Mouse (Mus musculus): ENCODE results near the gene Lipe.

Lipe gene

GRCm38 (mm10) chr7:25385850-25386555, 12.5 kb downstream of the Lipe start:
- DNase-seq (ENCODE audit: low spot score): peak; percentile 79

- no peak for DNase-seq (ENCODE audit: low spot score)
Measured at GRCm38 (mm10) chr7:25385259-25385658, 13.3 kb downstream of the Lipe start.

- DNase-seq (ENCODE audit: low spot score): no peak
Measured at GRCm38 (mm10) chr7:25384818-25385217, 13.7 kb downstream of the Lipe start.

DNA sequence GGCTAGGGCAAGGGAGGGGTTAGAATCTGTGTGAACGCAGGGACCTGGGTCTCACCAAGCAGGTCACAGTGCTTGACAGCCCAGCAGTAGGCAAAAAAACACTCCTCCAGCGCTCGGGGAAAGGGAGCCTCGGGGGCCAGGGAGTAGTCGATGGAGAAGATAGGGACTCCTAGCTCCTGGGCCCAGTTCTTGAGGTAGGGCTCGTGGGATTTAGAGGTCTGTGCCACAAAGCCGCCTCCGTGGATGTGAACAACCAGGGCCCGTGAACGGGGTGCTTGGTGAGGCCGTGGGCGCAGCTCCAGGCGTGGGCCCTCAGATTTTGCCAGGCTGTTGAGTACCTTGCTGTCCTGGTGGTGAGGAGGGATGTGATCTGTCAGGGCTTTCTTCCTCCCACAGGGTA, 14.2 kb downstream of the Lipe start:
- no peak for DNase-seq (ENCODE audit: low spot score)

DNA sequence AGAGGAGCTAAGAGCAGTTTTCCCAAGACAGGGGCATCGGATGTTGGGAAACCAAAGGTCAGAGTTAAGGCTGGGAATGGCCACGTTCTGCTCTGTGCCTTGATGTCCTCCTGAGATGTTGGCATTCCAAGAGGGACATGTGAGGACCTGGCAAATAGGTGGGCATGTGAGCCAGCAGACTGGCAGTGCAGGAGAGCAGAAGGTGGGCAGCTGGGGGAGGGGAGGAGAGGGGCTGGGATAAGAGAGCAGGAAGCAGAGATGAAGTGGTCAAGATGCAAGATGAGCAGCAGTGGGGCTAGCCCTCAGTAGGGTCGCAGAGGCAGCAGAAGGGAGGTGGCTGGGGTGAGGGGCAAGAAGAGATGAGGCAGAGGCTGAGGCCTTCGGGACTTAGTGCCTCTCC, 14.6 kb downstream of the Lipe start:
- DNase-seq (ENCODE audit: low spot score): no peak

DNA sequence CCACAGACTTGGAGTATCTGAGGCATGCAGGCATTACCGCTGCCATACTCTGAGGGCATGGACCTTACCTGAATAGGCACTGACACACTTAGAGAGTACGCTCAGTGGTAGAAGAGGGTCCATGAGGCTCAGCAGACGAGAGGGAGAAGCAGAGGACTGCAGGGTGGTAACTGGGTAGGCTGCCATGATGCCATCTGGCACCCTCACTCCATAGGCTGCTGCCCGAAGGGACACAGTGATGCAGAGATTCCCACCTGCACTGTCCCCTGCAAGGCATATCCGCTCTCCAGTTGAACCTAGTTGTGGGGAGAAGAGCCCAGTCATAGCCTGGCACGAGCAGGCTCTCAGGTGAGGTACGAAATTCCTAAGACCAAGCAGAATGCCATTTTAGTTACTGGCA, 15.1 kb downstream of the Lipe start:
- DNase-seq (ENCODE audit: low spot score): no peak

GRCm38 (mm10) chr7:25382541-25382940, 16.0 kb downstream of the Lipe start:
- DNase-seq (ENCODE audit: low spot score): no peak

GRCm38 (mm10) chr7:25381284-25381680, 17.2 kb downstream of the Lipe start:
- no peak for DNase-seq (ENCODE audit: low spot score)

- no peak for DNase-seq (ENCODE audit: low spot score)
Measured at GRCm38 (mm10) chr7:25380392-25381283, 17.9 kb downstream of the Lipe start.

DNA sequence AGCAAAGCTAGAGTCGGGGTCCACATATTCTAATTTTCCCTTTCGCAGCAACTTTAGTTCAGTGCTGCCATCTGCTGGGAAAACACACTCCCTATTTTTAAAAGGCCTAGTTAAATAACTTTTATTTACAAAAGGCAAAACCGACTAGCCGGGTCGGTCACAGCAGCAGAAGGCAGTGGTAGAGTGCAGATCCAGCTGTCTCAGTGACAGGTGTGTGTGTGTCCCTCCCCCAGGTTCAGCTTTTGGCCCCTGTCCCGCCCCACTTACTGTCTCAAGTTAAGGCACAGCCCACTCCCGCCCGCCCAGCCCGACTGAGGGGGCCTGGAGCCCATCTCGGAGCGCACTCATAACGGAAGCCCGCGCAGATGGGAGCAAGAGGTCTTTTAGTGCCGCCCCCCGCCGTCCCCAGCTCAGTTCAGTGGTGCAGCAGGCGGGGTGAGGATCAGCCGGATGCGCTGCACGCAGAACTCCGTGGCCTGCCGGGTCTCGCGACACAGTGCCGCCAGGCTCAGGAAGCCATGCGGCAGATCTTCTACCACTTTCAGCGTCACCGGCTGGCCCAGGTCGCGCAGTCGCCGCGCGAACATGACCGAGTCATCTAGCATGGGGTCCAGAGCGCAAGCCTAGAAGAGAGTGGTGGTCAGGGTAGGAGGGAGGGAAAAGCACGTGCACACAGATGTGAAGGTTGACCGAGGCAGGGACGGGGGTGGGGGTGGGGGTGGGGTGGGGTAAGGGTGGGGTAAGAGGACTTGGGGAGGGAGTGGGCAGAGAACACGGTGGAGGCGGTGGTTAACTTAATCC, 18.8 kb downstream of the Lipe start:
- DNase-seq (ENCODE audit: low spot score): peak; percentile 55

- DNase-seq (ENCODE audit: low spot score): no peak
Measured at GRCm38 (mm10) chr7:25378181-25379100, 20.1 kb downstream of the Lipe start.

GRCm38 (mm10) chr7:25377100-25377700, 21.3 kb downstream of the Lipe start:
- DNase-seq (ENCODE audit: low spot score): no peak

DNA sequence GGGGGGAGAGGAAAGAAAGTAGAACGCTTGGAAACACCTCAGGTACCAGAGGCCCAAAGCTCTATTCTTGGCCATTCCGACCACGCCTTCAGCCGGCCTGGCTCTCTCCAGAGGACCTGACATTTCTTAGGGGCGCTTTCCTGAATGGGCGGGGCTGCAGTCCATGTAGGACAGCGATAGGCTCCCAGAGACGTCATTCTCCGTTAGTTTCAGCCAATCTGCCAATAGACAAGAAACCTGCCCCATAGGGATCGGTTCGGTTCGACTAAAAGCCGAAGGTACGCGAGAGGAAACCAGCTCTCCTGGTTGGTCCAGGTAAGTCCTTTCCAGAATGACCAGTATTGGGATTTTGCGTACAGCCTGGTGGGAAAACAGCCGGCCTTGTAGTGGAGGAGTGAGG, 22.0 kb downstream of the Lipe start:
- peak; percentile 85 for DNase-seq (ENCODE audit: low spot score)

DNA sequence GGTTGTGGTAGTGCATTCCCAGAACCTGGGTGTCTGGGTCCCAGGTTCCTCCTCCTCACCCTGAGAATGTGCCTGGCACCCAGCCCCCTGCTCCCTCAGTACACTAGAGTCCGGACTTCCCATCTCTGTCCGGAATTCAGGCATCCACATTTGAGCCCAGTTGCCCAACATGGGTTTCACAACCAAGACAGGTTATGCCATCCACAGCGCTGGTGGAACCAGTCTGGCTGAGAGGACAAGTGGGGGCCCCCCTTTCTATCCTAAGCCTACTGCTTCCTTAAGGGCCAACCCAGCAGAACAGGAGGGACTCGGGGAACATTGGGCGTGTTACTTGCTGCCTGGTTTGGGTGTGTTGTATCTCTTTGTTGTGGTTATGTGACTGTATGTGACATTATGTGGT, 26.1 kb downstream of the Lipe start:
- peak; percentile 43 for DNase-seq (ENCODE audit: low spot score)

- no peak for DNase-seq (ENCODE audit: low spot score)
Measured at GRCm38 (mm10) chr7:25369058-25369749, 29.3 kb downstream of the Lipe start, which contains the start of gene Cnfn. TSS of gene Cnfn (minus strand) at chr7:25369724.

GRCm38 (mm10) chr7:25368333-25368732, 30.2 kb downstream of the Lipe start:
- no peak for DNase-seq (ENCODE audit: low spot score)

GRCm38 (mm10) chr7:25367632-25368293, 30.7 kb downstream of the Lipe start:
- DNase-seq (ENCODE audit: low spot score): no peak

GRCm38 (mm10) chr7:25365937-25366625, 32.4 kb downstream of the Lipe start:
- DNase-seq (ENCODE audit: low spot score): no peak

DNA sequence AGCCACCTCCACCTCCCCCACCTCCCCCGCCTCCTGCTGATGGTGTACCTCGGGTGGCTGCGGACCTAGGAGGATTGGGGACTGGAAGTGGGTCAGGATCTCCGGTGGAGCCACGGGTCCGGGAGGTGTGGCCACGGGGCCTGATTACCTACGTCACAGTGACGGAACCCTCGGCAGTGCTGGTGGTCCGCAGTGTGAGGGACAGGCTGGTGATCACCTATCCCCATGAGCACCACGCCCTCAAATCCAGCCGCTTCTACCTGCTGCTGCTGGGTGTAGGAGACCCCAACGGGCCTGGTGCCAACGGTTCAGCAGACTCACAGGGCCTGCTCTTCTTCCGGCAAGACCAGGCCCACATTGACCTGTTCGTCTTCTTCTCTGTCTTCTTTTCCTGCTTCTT, 34.9 kb downstream of the Lipe start:
- DNase-seq (ENCODE audit: low spot score): no peak
